Mouse (Mus musculus): Measurements from ENCODE around the gene Phip.

Phip gene

DNA sequence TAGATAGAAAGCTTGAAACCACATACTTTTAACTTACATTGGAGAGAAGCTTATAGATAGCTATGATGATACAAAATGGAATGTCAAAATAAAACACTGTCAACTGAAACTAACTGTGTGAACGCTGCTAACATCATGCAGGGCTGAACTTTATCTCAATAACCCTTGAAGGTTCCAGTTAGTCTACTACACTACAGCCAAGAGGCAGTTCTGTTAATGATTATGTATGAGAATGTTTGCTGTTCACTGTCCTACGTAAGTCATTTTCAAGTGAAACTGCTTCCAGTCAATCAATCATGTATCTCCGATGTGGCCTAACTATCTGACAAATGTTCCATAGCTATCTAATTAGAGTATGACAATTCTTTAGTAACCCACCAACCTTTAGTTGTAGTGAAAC, 107.6 kb downstream of the Phip start:
- DNase-seq (ENCODE audit: low spot score in 2 of 2) = no peak

DNA sequence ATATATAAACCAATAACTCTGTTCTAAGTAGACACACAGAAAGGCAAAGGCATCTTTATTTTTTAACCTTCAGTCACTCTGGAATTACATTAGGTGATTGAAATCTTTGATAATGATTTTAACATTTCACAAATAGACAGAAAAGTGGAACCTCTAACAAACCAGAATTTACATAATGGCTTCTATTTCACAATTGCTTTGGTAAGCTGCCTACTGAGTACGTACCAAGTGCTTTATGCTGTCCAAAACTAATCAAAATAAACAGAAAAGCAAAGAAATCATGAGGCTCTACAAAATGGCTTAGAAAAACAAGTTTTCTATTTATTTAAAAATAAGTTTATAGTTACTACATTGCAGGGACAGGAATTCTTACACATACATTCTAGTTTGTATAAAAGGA, 109.2 kb downstream of the Phip start:
- no peak for DNase-seq (ENCODE audit: low spot score in 2 of 2)

GRCm38 (mm10) chr9:82861775-82862430, 113.4 kb downstream of the Phip start:
- no peak for DNase-seq (ENCODE audit: low spot score in 2 of 2)

DNA sequence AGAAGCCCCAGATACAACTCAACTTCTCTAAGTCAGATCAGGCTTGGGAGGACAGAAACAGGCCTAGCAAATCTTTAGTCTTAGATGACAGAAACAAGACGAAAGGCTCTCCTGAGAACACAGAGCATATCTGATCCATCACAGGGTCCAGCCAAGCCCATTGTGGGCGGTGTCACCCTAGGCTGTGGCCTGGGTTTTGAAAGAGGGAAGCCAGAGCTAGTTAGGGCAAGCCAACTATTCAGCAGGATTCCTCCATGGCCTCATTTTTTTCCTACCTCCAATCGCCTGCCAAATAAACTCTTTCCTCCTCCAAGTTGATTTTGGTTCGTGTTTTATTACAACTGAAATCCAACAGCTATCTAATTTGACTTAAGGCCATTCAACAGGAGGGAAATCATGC, 114.0 kb downstream of the Phip start:
- no peak for DNase-seq (ENCODE audit: low spot score in 2 of 2)

DNA sequence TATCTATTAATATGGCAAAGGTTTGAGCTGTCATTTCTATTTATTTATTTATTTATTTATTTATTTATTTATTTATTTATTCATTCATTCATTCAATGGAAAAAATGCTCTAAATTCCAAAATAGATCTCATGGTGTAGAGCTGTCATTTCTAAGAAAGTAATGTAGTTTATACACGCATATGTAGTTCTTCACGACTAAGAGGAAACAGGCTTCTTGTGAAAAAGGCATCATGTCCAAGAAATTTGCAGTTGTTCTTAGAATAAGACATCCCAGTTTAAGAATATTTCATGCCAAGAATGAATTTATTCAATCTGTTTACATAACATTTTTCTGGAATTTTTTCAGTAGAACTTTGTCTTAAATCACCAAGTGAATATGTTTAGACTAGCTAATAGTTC, 114.5 kb downstream of the Phip start:
- no peak for DNase-seq (ENCODE audit: low spot score in 2 of 2)

GRCm38 (mm10) chr9:82856241-82856640, 119.1 kb downstream of the Phip start:
- no peak for DNase-seq (ENCODE audit: low spot score in 2 of 2)

GRCm38 (mm10) chr9:82854973-82855614, 120.2 kb downstream of the Phip start:
- DNase-seq (ENCODE audit: low spot score in 2 of 2) = no peak

DNA sequence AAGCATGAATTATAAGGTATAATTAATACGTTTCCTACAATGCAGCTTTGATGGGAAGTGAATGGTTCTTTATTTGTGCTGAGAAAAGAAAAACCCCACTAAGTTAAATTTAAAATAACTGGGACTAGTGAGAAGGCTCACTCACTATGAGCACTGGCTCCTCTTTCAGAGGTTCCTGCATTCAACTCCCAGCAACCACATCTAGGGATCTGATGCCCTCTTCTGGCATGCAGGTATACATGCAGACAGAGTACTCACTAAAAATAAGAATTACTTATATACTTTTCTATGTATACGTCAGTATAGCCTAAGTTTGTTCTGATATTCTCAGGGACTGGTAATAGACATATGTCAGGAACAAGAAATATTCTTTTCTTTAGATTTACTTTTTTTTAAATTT, 121.3 kb downstream of the Phip start:
- no peak for DNase-seq (ENCODE audit: low spot score in 2 of 2)

DNA sequence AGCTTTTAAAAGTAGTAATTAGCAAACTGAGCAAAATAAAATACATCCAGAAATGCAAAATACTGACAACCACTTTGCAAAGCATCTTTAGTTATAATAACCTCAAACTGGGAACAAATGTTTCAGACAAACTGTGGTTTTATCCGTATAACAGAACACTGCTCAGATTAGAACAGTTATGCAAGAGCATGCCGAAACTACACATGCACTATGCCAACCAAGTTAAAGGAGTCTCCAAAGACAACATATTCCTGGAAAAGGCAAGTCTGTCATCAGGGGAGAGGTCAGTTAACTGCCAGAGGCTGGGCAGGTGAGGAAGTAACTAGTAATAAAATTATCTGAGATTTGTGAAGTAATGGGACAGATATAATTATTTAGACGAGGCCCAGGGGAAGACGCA, 132.6 kb downstream of the Phip start:
- DNase-seq (ENCODE audit: low spot score in 2 of 2) = no peak

DNA sequence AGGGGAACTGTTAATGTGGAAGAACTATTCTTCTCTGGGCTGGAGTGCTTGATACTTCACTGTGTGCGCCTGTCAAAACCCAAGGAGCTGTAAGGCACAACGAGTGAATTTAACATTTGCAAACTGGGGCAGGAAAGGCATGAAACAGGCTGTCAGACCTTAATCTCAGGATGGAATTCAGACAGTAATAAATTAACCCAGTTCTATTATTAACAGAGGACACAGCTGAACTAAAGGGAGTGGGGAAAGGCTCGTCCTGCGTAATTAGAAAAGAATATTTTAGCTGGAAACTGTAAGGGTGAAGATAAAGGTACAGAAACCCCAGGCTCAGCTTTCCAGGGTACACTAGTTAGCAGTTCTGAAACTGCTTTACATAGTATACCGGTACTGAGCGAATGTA, 139.4 kb downstream of the Phip start:
- no peak for DNase-seq (ENCODE audit: low spot score in 2 of 2)

- no peak for DNase-seq (ENCODE audit: low spot score in 2 of 2)
Measured at GRCm38 (mm10) chr9:82831891-82832290, 143.4 kb downstream of the Phip start.

DNA sequence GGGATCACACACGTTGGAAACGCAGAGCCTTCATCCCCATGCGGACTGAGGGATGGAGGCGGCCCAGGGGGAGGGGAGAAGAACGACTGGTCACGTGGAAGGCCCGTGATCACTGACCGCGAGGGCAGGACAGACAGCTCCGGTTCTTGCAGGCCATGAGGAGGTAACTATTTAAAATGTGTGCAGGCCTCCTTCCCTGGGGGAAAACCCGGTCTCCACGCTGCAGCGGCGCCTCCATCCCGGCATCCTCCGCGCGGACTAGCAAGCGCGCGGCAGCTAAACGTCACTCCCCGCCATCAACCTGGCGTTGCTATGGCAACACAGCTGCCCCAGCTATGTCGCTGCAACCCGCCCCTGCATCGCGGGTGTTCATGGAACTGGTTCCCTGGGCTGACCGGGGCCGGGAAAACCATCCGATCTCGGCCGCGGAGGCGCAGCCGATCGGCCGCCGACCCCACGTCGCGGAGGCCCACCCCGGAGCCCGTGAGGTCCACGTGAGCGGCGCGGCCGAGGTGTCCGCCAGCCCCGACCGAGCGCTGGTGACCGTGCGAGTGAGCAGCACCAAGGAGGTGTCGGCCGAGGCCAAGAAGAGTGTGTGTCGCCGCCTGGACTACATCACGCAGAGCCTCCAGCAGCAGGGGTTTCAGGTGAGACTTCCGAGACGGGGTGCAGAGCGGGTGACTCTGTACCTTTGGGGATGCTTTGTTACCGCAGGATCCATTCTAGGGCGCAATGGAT, 145.5 kb downstream of the Phip start:
- peak; percentile 57 to 70 for DNase-seq (ENCODE audit: low spot score in 2 of 2)

DNA sequence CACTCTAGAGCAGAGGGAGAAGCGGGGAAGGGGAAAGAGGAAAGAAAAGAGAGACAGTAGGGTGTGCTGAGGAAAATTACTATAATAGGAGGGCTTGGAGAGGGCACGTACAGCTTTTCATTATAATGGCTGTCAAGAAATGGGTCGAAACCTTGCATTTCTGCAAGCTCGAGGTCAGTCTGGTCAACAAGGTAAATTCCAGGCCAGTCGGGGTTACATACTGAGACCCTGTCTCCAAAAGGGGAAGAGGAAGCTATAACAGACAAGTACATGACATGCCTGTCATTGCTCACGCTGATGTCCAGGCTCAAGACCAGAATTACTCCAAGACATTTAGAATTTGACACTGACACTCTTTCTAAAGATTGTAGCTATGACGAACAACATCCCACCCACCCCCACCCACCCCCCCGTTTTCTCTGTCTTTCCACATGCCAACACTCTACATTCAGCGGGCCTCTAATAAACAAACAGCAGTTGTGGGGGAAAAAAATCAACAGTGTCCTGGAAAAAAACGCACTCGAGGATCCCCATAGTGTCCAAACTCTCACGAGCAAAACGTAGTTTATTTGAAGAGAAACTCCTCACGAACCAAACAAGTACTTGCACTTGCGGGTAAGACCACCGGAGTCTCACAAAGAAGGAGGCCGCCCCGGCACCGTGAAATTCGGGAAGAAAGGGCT, 146.2 kb downstream of the Phip start, which contains the start of gene Irak1bp1:
Irak1bp1 (plus strand) TSS at position 534 of the 683 bp plus-strand sequence.
- no peak for DNase-seq (ENCODE audit: low spot score in 2 of 2)

GRCm38 (mm10) chr9:82826426-82826825, 148.9 kb downstream of the Phip start:
- no peak for DNase-seq (ENCODE audit: low spot score in 2 of 2)

Measured in spleen, postnatal 14 days (tissue).